Mouse (Mus musculus): ENCODE results near the gene Hells. TPM values are rescaled to one million over a fixed set of nuclear protein-coding genes. Genes with fewer than 3 reads are reported as not detected.

The Hells gene
- polyA plus RNA-seq, 1 experiment from 2014 or later = 6.9 TPM

GRCm38 (mm10) chr19:38930252-38930787 is 395 bp upstream of the Hells start:
- H3K9ac ChIP-seq (ENCODE audit: low read depth, low read length) = peak overlapping the region; percentile 85
- peak overlapping the region; percentile 92 for H3K4me3 ChIP-seq (ENCODE audit: low read length)
- H3K27ac ChIP-seq (ENCODE audit: low read depth, low read length) = peak overlapping the region; percentile 46; the same call in 1 of the 2 replicates
- no peaks in the 10 kb centered on the region for H3K36me3 ChIP-seq (ENCODE audit: control insufficient read depth, insufficient read depth, low read length)
- no peaks in the 10 kb centered on the region for H3K27me3 ChIP-seq (replicated peaks; ENCODE audit: control insufficient read depth, insufficient read depth, low read length)
- H3K4me1 ChIP-seq (ENCODE audit: control insufficient read depth, insufficient read depth, low read depth, low read length) = peaks cover 10% of the 10 kb centered on the region
- H3K4me2 ChIP-seq (ENCODE audit: low read length) = peak overlapping the region; percentile 97
- 3% methylated on average over 22 of the region's 23 CpGs for WGBS
- H3K9me3 ChIP-seq (ENCODE audit: control insufficient read depth, low read length) = no peaks in the 10 kb centered on the region
- ATAC-seq = 0 out of 2 replicates have a peak, but pooled peaks have one; percentile 7

GRCm38 (mm10) chr19:38931566-38931890 is 813 bp downstream of the Hells start:
- Histone ChIP-seq H3K4me1 (ENCODE audit: control insufficient read depth, insufficient read depth, low read depth, low read length) (peaks cover 10% of the 10 kb centered on the region), H3K4me3 (ENCODE audit: low read length) (peak overlapping the region; percentile 92), H3K27ac (ENCODE audit: low read depth, low read length) (no peak overlapping the region), H3K9me3 (ENCODE audit: control insufficient read depth, low read length) (no peaks in the 10 kb centered on the region), H3K4me2 (ENCODE audit: low read length) (peak overlapping the region; percentile 97), H3K9ac (ENCODE audit: low read depth, low read length) (peak overlapping the region; percentile 85), H3K27me3 (replicated peaks; ENCODE audit: control insufficient read depth, insufficient read depth, low read length) (no peaks in the 10 kb centered on the region), H3K36me3 (ENCODE audit: control insufficient read depth, insufficient read depth, low read length) (no peaks in the 10 kb centered on the region)
- no peak; the same call in 1 of the 2 replicates for ATAC-seq
- WGBS = 5% methylated on average over 6 of the region's 6 CpGs

GRCm38 (mm10) chr19:38944590-38945307 is 14.0 kb downstream of the Hells start:
- no peaks in the 10 kb centered on the region for H3K9me3 ChIP-seq (ENCODE audit: control insufficient read depth, low read length)
- 93% methylated on average over 2 of the region's 2 CpGs for WGBS

GRCm38 (mm10) chr19:38970741-38971140 is 40.0 kb downstream of the Hells start:
- no peaks in the 10 kb centered on the region for H3K36me3 ChIP-seq (ENCODE audit: control insufficient read depth, insufficient read depth, low read length)
- no peak overlapping the region for H3K4me2 ChIP-seq (ENCODE audit: low read length)
- ATAC-seq = no peak
- H3K27me3 ChIP-seq (replicated peaks; ENCODE audit: control insufficient read depth, insufficient read depth, low read length) = no peaks in the 10 kb centered on the region
- no peak overlapping the region for H3K9ac ChIP-seq (ENCODE audit: low read depth, low read length)
- H3K4me1 ChIP-seq (ENCODE audit: control insufficient read depth, insufficient read depth, low read depth, low read length) = no peaks in the 10 kb centered on the region
- no peak overlapping the region for H3K4me3 ChIP-seq (ENCODE audit: low read length)
- H3K9me3 ChIP-seq (ENCODE audit: control insufficient read depth, low read length) = no peaks in the 10 kb centered on the region
- 89% methylated on average over 6 of the region's 6 CpGs for WGBS
- H3K27ac ChIP-seq (ENCODE audit: low read depth, low read length) = no peak overlapping the region

More at GRCm38 (mm10) chr19:38944590-38945307, 14.0 kb downstream of the Hells start:
- H3K27me3 ChIP-seq (replicated peaks; ENCODE audit: control insufficient read depth, insufficient read depth, low read length) = no peaks in the 10 kb centered on the region
- no peak overlapping the region for H3K4me2 ChIP-seq (ENCODE audit: low read length)
- no peak overlapping the region for H3K27ac ChIP-seq (ENCODE audit: low read depth, low read length)
- no peak overlapping the region for H3K4me3 ChIP-seq (ENCODE audit: low read length)
- no peaks in the 10 kb centered on the region for H3K36me3 ChIP-seq (ENCODE audit: control insufficient read depth, insufficient read depth, low read length)
- no peak overlapping the region for H3K9ac ChIP-seq (ENCODE audit: low read depth, low read length)
- no peaks in the 10 kb centered on the region for H3K4me1 ChIP-seq (ENCODE audit: control insufficient read depth, insufficient read depth, low read depth, low read length)
- no peak for ATAC-seq

- no peak overlapping the region for H3K4me3 ChIP-seq (ENCODE audit: low read length)
- H3K27ac ChIP-seq (ENCODE audit: low read depth, low read length) = no peak overlapping the region
- WGBS = 69% methylated on average over 5 of the region's 5 CpGs
- no peaks in the 10 kb centered on the region for H3K4me1 ChIP-seq (ENCODE audit: control insufficient read depth, insufficient read depth, low read depth, low read length)
- no peaks in the 10 kb centered on the region for H3K36me3 ChIP-seq (ENCODE audit: control insufficient read depth, insufficient read depth, low read length)
- H3K9me3 ChIP-seq (ENCODE audit: control insufficient read depth, low read length) = no peaks in the 10 kb centered on the region
- ATAC-seq = no peak
- H3K27me3 ChIP-seq (replicated peaks; ENCODE audit: control insufficient read depth, insufficient read depth, low read length) = no peaks in the 10 kb centered on the region
- H3K4me2 ChIP-seq (ENCODE audit: low read length) = no peak overlapping the region
- H3K9ac ChIP-seq (ENCODE audit: low read depth, low read length) = no peak overlapping the region
Measured at GRCm38 (mm10) chr19:38972581-38972980, 41.9 kb downstream of the Hells start.

- no peak overlapping the region for H3K9ac ChIP-seq (ENCODE audit: low read depth, low read length)
- no peak overlapping the region for H3K4me2 ChIP-seq (ENCODE audit: low read length)
- WGBS = 63% methylated on average over 7 of the region's 7 CpGs
- H3K9me3 ChIP-seq (ENCODE audit: control insufficient read depth, low read length) = no peaks in the 10 kb centered on the region
- H3K36me3 ChIP-seq (ENCODE audit: control insufficient read depth, insufficient read depth, low read length) = no peaks in the 10 kb centered on the region
- H3K27ac ChIP-seq (ENCODE audit: low read depth, low read length) = no peak overlapping the region
- ATAC-seq = peak; percentile 48; the same call in 1 of the 2 replicates
- H3K4me3 ChIP-seq (ENCODE audit: low read length) = no peak overlapping the region
- no peaks in the 10 kb centered on the region for H3K4me1 ChIP-seq (ENCODE audit: control insufficient read depth, insufficient read depth, low read depth, low read length)
- no peaks in the 10 kb centered on the region for H3K27me3 ChIP-seq (replicated peaks; ENCODE audit: control insufficient read depth, insufficient read depth, low read length)
Measured at GRCm38 (mm10) chr19:38973666-38974065, 43.0 kb downstream of the Hells start.

GRCm38 (mm10) chr19:38976269-38976668 is 45.6 kb downstream of the Hells start:
- no peaks in the 10 kb centered on the region for H3K4me1 ChIP-seq (ENCODE audit: control insufficient read depth, insufficient read depth, low read depth, low read length)
- H3K27ac ChIP-seq (ENCODE audit: low read depth, low read length) = no peak overlapping the region
- H3K4me3 ChIP-seq (ENCODE audit: low read length) = no peak overlapping the region
- no peak for ATAC-seq
- H3K4me2 ChIP-seq (ENCODE audit: low read length) = no peak overlapping the region
- H3K27me3 ChIP-seq (replicated peaks; ENCODE audit: control insufficient read depth, insufficient read depth, low read length) = no peaks in the 10 kb centered on the region
- H3K9me3 ChIP-seq (ENCODE audit: control insufficient read depth, low read length) = no peaks in the 10 kb centered on the region
- H3K36me3 ChIP-seq (ENCODE audit: control insufficient read depth, insufficient read depth, low read length) = no peaks in the 10 kb centered on the region
- H3K9ac ChIP-seq (ENCODE audit: low read depth, low read length) = no peak overlapping the region

GRCm38 (mm10) chr19:38981966-38982365 is 51.3 kb downstream of the Hells start:
- whole genome bisulfite sequencing = 0% methylated on average over 1 of the region's 1 CpGs
- H3K4me2 ChIP-seq (ENCODE audit: low read length) = no peak overlapping the region
- no peak for ATAC-seq
- H3K27me3 ChIP-seq (replicated peaks; ENCODE audit: control insufficient read depth, insufficient read depth, low read length) = no peaks in the 10 kb centered on the region
- no peak overlapping the region for H3K4me3 ChIP-seq (ENCODE audit: low read length)
- no peak overlapping the region for H3K9ac ChIP-seq (ENCODE audit: low read depth, low read length)
- no peaks in the 10 kb centered on the region for H3K9me3 ChIP-seq (ENCODE audit: control insufficient read depth, low read length)
- no peaks in the 10 kb centered on the region for H3K4me1 ChIP-seq (ENCODE audit: control insufficient read depth, insufficient read depth, low read depth, low read length)
- no peak overlapping the region for H3K27ac ChIP-seq (ENCODE audit: low read depth, low read length)
- H3K36me3 ChIP-seq (ENCODE audit: control insufficient read depth, insufficient read depth, low read length) = no peaks in the 10 kb centered on the region

GRCm38 (mm10) chr19:38998248-38998647 is 67.5 kb downstream of the Hells start:
- Histone ChIP-seq H3K9me3 (ENCODE audit: control insufficient read depth, low read length) (no peaks in the 10 kb centered on the region), H3K9ac (ENCODE audit: low read depth, low read length) (no peak overlapping the region), H3K4me2 (ENCODE audit: low read length) (no peak overlapping the region), H3K36me3 (ENCODE audit: control insufficient read depth, insufficient read depth, low read length) (no peaks in the 10 kb centered on the region), H3K4me1 (ENCODE audit: control insufficient read depth, insufficient read depth, low read depth, low read length) (no peaks in the 10 kb centered on the region), H3K4me3 (ENCODE audit: low read length) (no peak overlapping the region), H3K27me3 (replicated peaks; ENCODE audit: control insufficient read depth, insufficient read depth, low read length) (no peaks in the 10 kb centered on the region), H3K27ac (ENCODE audit: low read depth, low read length) (no peak overlapping the region)
- ATAC-seq = no peak
- WGBS = 85% methylated on average over 4 of the region's 4 CpGs
